Mouse (Mus musculus) erythroblast, embryonic 14.5 days (primary cell): ENCODE measurements around the gene Ccdc114.

ENCODE experiments used
- GATA1 ChIP-seq: IDR thresholded peaks from 2 replicates; pipeline ENCODE4 v1.6.1; 2012; ENCODE audit warnings: low read length, inconsistent platforms, mixed read lengths
- TAL1 ChIP-seq: IDR thresholded peaks from 3 replicates; pipeline ENCODE4 v1.6.1; 2012; ENCODE audit warnings: low read length, inconsistent platforms, mixed read lengths

DNA sequence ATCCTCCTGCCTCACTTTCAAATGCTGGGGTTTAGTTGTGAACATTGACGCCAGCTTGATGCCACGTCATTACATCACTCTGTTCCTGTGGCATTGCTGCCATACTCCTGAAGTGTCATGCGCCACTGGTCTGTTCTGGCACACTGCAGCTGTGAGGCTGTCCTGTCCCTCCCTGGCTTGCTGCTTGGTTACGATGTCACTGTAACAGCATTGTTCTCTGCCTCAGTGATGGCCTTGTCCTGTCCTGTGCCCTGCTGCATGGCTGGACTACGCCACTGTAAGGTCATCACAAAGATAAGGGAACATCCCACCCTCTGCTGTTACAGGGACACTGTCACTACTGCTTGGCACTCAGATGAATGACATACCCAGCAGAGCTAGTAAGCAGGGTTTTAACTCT is 57.7 kb downstream of the Ccdc114 start:
- TF ChIP-seq GATA1 (no peak), TAL1 (no peak)
